Mouse (Mus musculus) heart, embryonic 10.5 days (tissue): ENCODE results near the gene Sult6b2. TPM values are rescaled to one million over a fixed set of nuclear protein-coding genes. Genes with fewer than 3 reads are reported as not detected.

ENCODE experiments used
- DNase-seq: peaks from one replicate; pipeline ENCODE4 v3.0.0-alpha.2; 2017; ENCODE audit warnings: low spot score
- H3K27ac ChIP-seq: fragments of 300-500 bp; sonication (generic); 2 replicates; pipeline ENCODE4 v1.5.1; 2016; ENCODE audit warnings: mild to moderate bottlenecking
- H3K27me3 ChIP-seq: fragments of 300-500 bp; sonication (generic); 2 replicates; pipeline ENCODE4 v1.6.1; 2016; ENCODE audit warnings: mild to moderate bottlenecking; ENCODE audit not compliant: poor library complexity, insufficient read depth, severe bottlenecking
- H3K36me3 ChIP-seq: fragments of 300-500 bp; sonication (generic); 2 replicates; pipeline ENCODE4 v1.6.1; 2016; ENCODE audit warnings: mild to moderate bottlenecking, moderate library complexity
- H3K4me1 ChIP-seq: fragments of 300-500 bp; sonication (generic); 2 replicates; pipeline ENCODE4 v1.6.1; 2016; ENCODE audit warnings: mild to moderate bottlenecking
- H3K4me3 ChIP-seq: fragments of 300-500 bp; sonication (generic); 2 replicates; pipeline ENCODE4 v1.5.1; 2016; ENCODE audit warnings: mild to moderate bottlenecking, moderate library complexity
- H3K9me3 ChIP-seq: fragments of 300-500 bp; sonication (generic); 2 replicates; pipeline ENCODE4 v1.6.1; 2016; ENCODE audit warnings: mild to moderate bottlenecking, moderate library complexity
- WGBS: fragments of 180-500 bp; shearing (Covaris S2); methylation state at CpG from one replicate; pipeline ENCODE4 v1.1.7; 2016; 5-methylcytosine and 5-hydroxymethylcytosine counted together
- polyA plus RNA-seq: library from polyadenylated mRNA; unstranded; fragments of >200 nt; fragmentation: Nextera tagmentation; extraction: Ambion mirVana; gene quantifications from 2 replicates; pipeline ENCODE4 v1.2.1, GENCODE M21; 2016

Gene Sult6b2
- polyA plus RNA-seq, 1 experiment from 2014 or later: not detected

DNA sequence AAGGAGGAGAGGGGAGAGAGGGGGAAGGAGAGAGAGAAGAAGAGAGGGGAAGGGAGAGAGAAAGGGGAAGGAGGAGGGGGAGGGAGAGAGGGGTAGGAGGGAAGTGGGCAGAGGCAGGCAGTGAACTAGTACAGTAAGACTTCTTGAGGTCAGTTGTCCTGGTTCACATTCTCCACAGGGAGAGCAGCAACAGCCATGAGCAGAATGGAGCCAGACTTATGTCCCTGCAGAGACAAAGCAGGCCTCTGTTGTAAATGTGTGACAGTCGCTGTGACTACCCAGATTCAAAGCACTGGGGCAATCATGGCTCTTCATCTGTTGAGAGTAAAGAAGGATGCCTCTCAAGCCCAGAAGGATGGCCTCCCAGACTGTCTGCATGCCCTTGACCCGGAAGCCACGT is 27.4 kb upstream of the Sult6b2 start:
- Histone ChIP-seq H3K9me3 (no peaks in the 10 kb centered on the region), H3K4me1 (peaks cover 23% of the 10 kb centered on the region), H3K27me3 (0 out of 2 replicates have a peak, but pooled peaks cover 6% of the 10 kb centered on the region), H3K36me3 (no peaks in the 10 kb centered on the region), H3K4me3 (no peak overlapping the region), H3K27ac (no peak overlapping the region)
- peak; percentile 45 for DNase-seq
- WGBS: 51% methylated on average over 3 of the region's 3 CpGs

DNA sequence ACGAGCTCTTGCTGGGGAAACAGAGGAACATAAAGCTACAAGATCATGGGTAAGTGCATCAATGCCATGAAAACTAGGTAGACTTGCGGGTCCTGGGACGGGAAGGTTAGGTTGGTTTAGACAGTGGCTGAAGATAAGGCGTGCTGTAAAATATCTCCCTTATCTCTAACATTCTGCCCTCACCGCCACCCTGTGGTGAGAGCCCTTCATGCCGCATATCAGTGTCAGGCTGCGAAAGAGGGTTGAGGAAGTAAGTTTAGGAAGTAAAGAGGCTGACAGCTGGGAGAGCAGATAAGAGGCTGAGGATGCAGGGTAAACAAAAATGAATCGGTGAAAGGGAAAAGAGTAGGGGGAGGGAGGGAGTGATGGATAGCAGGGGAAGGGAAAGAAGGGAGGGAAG is 26.9 kb upstream of the Sult6b2 start:
- H3K27ac ChIP-seq: no peak overlapping the region
- no peak for DNase-seq
- no peaks in the 10 kb centered on the region for H3K9me3 ChIP-seq
- 7% methylated on average over 8 of the region's 8 CpGs for WGBS
- H3K4me1 ChIP-seq: peaks cover 23% of the 10 kb centered on the region
- H3K36me3 ChIP-seq: no peaks in the 10 kb centered on the region
- no peak overlapping the region for H3K4me3 ChIP-seq
- H3K27me3 ChIP-seq: 0 out of 2 replicates have a peak, but pooled peaks cover 6% of the 10 kb centered on the region

DNA sequence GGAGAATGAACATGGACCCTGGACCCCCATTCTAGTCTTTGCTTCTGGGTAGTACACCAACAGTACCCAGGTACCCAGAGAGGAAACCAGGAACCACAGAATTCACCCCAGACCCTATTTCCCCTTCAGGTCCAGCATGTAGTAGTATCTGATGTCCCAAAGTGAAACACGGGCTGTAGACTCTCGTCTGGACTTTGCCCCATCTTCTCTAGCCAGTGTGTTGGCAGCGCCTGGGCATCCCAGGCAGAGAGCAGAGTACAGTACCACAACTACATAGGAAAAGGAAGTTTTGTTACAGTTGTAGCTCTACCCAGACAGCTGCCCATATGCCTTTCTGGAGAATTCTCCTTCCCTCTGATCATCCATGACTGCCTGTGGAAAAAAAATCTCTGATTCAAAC is 25.9 kb upstream of the Sult6b2 start:
- Histone ChIP-seq H3K4me3 (no peak overlapping the region), H3K27ac (no peak overlapping the region), H3K4me1 (peaks cover 19% of the 10 kb centered on the region), H3K9me3 (no peaks in the 10 kb centered on the region), H3K27me3 (0 out of 2 replicates have a peak, but pooled peaks cover 6% of the 10 kb centered on the region), H3K36me3 (no peaks in the 10 kb centered on the region)
- no peak for DNase-seq
- WGBS: 89% methylated on average over 3 of the region's 3 CpGs

DNA sequence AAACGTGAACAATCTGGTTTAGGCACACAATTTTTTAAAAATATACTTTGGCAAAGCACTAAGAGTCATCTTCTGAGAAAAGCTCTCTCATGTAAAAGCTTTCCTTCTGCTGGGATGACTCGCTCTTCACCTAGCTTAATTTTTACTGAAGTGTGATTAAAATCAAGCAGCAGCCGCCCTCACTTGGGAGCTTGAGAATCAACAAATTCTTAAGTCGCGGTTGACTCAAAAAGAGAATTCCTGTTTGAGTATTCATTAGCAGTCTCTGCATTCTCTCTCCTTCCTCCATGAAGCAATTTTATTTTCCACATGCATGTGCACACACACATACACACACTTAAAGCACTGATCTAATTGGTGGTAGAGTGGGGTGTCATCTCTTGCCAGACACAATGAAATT is 21.1 kb upstream of the Sult6b2 start:
- H3K27ac ChIP-seq: no peak overlapping the region
- WGBS: 77% methylated on average over 5 of the region's 5 CpGs
- H3K9me3 ChIP-seq: no peaks in the 10 kb centered on the region
- H3K27me3 ChIP-seq: no peaks in the 10 kb centered on the region
- DNase-seq: no peak
- no peaks in the 10 kb centered on the region; the same call in 1 of the 2 replicates for H3K4me1 ChIP-seq
- no peaks in the 10 kb centered on the region for H3K36me3 ChIP-seq
- no peak overlapping the region for H3K4me3 ChIP-seq

DNA sequence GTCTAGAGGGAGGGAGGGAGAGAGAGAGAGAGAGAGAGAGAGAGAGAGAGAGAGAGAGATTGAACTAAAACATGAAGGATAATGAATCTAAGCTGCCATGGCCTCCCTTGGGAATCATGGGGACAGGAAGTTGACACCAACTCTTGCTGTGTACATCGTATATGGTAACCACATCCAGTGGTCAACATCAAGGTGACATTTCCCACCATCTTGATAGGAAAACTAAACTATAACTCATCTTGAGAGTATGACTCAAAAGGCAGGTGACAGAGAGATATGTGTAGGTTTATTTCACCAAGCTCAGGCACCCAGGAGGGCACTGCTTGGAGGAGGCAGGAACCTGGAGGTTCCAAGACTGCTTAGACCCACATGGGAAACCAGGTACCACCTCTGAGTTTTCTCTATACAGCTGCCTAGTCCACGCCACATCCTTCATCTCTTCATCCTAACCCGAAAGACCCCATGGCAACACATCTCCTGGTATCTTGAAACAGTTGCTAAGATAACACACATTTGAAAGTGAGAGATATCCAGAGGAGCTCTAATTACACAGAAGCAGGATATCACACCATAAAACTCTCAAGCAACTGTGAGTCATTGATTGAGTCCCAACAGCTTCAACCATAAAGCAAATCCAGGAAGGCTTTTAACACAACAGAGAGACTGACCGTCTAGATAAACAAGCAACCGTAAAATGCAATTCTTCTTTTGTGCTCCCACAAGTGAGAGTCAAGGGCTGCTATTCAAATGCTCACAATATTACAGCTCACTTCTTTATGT is 18.9 kb upstream of the Sult6b2 start:
- no peaks in the 10 kb centered on the region for H3K4me1 ChIP-seq
- H3K27ac ChIP-seq: no peak overlapping the region
- H3K27me3 ChIP-seq: no peaks in the 10 kb centered on the region
- no peak overlapping the region for H3K4me3 ChIP-seq
- no peak for DNase-seq
- no peaks in the 10 kb centered on the region for H3K9me3 ChIP-seq
- 64% methylated on average over 5 of the region's 5 CpGs for WGBS
- no peaks in the 10 kb centered on the region for H3K36me3 ChIP-seq

DNA sequence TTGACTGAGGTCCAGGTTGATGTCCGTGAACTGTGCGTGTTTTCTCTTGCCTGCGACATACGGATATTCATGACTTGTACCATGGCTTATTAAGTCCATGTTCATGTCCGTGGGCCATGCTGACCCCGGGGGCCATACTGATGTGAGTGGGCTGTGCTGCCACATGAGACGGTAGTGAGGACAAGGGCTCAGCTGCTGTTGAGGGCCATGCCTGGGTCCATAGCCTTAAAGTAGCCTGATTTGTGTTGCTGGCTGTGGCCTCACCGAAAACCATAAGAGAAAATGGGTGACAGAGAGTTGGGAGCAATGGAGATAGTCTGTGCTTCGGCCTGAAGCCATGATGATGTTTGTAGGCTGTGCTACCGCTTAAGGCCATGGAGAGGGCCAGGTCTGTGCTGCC is 14.0 kb upstream of the Sult6b2 start:
- H3K27me3 ChIP-seq: 0 out of 2 replicates have a peak, but pooled peaks cover 10% of the 10 kb centered on the region
- DNase-seq: no peak
- no peak overlapping the region for H3K4me3 ChIP-seq
- H3K36me3 ChIP-seq: no peaks in the 10 kb centered on the region
- H3K4me1 ChIP-seq: no peaks in the 10 kb centered on the region
- H3K9me3 ChIP-seq: no peaks in the 10 kb centered on the region
- no peak overlapping the region for H3K27ac ChIP-seq
- 92% methylated on average over 10 of the region's 10 CpGs for WGBS

DNA sequence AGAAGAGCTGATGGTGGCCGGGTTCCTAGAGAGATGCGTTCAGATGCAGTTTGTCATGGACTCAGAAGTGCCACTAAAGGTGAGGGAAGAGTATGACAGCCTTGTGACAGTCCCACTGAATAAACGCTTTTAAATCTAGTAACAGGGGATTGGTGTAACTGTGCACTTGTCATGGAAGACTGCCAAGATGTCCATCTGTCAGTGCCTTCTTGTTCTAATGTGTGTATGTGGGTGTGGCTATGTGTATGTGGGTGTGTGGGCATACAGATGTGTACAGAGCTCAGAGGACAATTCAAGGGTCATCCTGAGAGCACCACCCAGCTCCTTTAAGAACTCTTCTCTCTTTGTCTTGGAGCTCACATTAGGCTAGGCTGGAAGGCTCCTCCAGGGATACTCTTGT is 11.2 kb upstream of the Sult6b2 start:
- H3K4me3 ChIP-seq: no peak overlapping the region
- no peaks in the 10 kb centered on the region for H3K9me3 ChIP-seq
- H3K4me1 ChIP-seq: no peaks in the 10 kb centered on the region
- no peaks in the 10 kb centered on the region for H3K36me3 ChIP-seq
- H3K27me3 ChIP-seq: peaks cover 20% of the 10 kb centered on the region
- 84% methylated on average over 3 of the region's 3 CpGs for WGBS
- DNase-seq: no peak
- no peak overlapping the region for H3K27ac ChIP-seq

DNA sequence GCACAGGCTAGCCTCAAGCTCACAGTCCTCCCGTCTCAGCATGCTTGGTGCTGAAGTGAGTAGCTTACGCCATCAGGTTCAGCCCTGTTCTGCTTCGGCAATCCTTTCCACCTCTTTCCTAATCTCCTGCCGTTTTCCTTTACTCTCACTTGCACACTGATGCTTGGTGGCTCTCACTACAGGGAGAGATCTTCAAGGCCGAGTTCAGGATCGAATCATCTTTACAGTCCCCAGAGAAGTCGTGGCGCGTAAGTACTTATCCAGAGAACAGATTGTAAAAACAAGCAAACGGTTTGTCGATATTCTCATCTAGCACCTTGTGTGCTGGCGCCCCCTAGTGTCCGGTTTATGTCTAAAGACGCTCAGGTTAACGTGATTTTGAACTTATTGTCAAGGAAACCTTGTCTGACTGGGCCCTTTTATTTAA is 10.2 kb upstream of the Sult6b2 start:
- Histone ChIP-seq H3K4me3 (peak overlapping the region; percentile 56), H3K36me3 (no peaks in the 10 kb centered on the region), H3K4me1 (peaks cover 3% of the 10 kb centered on the region; the same call in 1 of the 2 replicates), H3K9me3 (no peaks in the 10 kb centered on the region), H3K27me3 (peaks cover 20% of the 10 kb centered on the region), H3K27ac (no peak overlapping the region)
- 2% methylated on average over 15 of the region's 15 CpGs for WGBS
- DNase-seq: peak; percentile 85

DNA sequence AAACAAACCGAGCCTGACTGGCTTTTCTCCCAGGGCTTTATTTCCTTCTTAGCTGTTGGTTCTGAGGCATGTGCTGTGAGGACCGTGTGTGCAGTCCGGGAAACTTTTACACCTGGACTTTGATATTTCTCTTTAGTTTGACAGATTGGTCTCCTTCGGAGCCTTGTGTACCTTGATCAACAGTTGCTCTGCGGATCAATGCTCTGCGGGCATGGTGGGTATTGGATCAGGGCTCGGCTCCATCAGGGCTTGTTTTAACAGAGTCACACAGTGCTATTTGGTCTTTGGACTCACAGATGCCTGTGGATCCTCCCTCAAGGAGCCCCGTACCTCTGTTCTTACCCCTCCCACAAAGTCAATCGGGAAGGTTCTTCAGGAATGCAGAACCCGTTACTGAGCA is 9.7 kb upstream of the Sult6b2 start:
- DNase-seq: peak; percentile 67
- Histone ChIP-seq H3K36me3 (no peaks in the 10 kb centered on the region), H3K4me3 (peak overlapping the region; percentile 56; the same call in 1 of the 2 replicates), H3K27me3 (peaks cover 20% of the 10 kb centered on the region), H3K9me3 (no peaks in the 10 kb centered on the region), H3K27ac (no peak overlapping the region), H3K4me1 (peaks cover 6% of the 10 kb centered on the region; the same call in 1 of the 2 replicates)
- WGBS: 66% methylated on average over 10 of the region's 10 CpGs

DNA sequence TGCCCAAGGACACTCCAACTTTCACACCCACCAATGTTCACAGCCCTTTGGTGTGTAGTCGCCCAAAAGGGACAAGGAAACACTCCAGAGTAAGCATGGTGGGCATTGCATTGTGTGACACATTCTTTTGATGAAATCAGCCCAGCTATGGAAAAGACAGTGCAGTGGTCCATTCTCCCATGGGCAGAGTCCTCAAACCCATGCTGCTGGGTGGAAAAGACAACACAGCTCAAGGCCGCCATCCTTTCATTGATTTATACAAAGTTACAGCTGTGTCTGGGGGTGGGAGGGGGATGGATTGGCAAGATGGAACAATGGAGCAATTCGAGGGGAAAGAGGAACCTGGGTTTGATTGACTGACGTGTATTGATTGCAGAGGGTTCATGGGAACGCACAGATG is 8.7 kb upstream of the Sult6b2 start:
- H3K27ac ChIP-seq: no peak overlapping the region
- 76% methylated on average over 5 of the region's 5 CpGs for WGBS
- H3K36me3 ChIP-seq: no peaks in the 10 kb centered on the region
- DNase-seq: peak; percentile 53
- peaks cover 20% of the 10 kb centered on the region for H3K27me3 ChIP-seq
- peaks cover 6% of the 10 kb centered on the region; the same call in 1 of the 2 replicates for H3K4me1 ChIP-seq
- H3K9me3 ChIP-seq: no peaks in the 10 kb centered on the region
- H3K4me3 ChIP-seq: no peak overlapping the region

DNA sequence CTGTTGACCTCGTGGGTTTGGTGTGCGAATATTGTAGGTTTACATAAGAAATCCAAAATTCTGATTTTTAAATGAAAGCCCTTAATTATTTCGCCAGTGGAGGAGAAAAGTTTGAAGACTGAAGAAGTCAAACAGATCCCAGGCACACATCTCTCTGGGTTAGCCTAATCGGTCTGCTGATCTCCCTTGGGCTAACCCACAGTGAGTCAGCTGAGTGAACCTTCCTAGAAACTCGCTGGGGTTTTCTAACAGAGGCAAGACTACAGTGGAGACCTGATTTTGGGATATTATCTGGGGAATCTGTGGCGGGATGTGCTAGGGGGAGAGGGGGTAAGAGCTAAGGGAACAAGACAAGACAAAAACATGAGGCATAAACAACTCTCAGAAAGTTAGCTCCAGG is 5.9 kb upstream of the Sult6b2 start:
- H3K4me3 ChIP-seq: no peak overlapping the region
- 57% methylated on average over 6 of the region's 6 CpGs for WGBS
- H3K27me3 ChIP-seq: peaks cover 15% of the 10 kb centered on the region
- H3K27ac ChIP-seq: no peak overlapping the region
- no peaks in the 10 kb centered on the region for H3K36me3 ChIP-seq
- no peaks in the 10 kb centered on the region for H3K9me3 ChIP-seq
- H3K4me1 ChIP-seq: peaks cover 6% of the 10 kb centered on the region; the same call in 1 of the 2 replicates
- DNase-seq: peak; percentile 52

DNA sequence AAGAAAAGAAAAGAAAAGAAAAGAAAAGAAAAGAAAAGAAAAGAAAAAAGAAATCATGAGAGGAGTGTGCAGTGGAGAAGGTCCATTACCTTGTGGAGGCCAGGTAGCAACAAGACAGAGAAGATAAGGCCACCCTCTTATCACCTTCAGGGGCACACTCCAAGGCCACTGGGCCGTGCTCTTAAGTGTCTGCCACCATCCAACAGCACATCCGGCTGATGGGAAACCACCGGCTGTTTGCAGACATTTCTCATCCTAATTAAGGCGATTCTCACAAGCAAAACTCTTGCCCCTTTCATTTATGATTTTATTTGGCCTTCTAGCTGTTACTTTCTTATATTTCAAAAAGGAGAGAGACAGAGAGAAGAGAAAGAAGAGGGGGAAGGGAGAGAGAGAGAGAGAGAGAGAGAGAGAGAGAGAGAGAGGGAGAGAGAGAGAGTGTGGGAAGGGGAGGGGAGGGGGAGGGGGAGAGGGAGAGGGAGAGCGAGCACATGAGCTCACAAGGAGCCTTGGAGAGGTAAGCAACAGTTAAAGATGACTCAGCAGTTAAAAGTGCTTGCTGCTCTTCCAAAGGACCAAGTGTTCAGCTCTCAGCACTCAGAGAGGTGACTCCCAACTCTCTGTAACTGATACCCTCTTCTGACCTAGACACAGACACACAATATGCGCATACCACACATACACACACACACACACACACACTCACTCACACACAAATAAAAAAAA is 5.2 kb upstream of the Sult6b2 start:
- 26% methylated on average over 6 of the region's 6 CpGs for WGBS
- H3K27ac ChIP-seq: no peak overlapping the region
- H3K9me3 ChIP-seq: no peaks in the 10 kb centered on the region
- no peaks in the 10 kb centered on the region for H3K36me3 ChIP-seq
- H3K27me3 ChIP-seq: peaks cover 15% of the 10 kb centered on the region
- H3K4me3 ChIP-seq: no peak overlapping the region
- peaks cover 6% of the 10 kb centered on the region; the same call in 1 of the 2 replicates for H3K4me1 ChIP-seq
- DNase-seq: peak; percentile 70

DNA sequence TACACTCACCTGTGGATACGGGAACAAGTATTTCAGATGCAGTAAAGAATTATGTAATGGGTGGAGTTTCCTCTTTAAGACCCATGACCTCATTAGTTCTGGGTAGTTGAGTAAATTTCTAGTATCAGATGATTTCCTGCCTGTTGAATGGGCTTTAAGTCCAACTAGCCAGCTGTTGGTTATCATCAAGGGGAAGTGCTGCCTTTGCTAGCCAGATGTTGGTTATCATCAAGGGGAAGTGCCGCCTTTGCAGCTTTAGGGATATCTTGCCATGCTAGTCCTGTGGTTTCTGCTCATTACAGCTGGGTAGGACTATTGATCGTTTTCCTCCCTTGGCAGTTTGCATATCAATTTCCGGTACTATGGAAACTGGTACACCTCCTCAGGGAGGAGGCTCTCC is 2.0 kb upstream of the Sult6b2 start:
- H3K4me1 ChIP-seq: peaks cover 6% of the 10 kb centered on the region; the same call in 1 of the 2 replicates
- no peaks in the 10 kb centered on the region for H3K9me3 ChIP-seq
- H3K36me3 ChIP-seq: no peaks in the 10 kb centered on the region
- WGBS: 56% methylated on average over 4 of the region's 4 CpGs
- H3K4me3 ChIP-seq: no peak overlapping the region
- no peak for DNase-seq
- no peak overlapping the region for H3K27ac ChIP-seq
- H3K27me3 ChIP-seq: no peaks in the 10 kb centered on the region
